ENCODE assay signal across 13 mouse cellular contexts in the genomic region with DNA sequence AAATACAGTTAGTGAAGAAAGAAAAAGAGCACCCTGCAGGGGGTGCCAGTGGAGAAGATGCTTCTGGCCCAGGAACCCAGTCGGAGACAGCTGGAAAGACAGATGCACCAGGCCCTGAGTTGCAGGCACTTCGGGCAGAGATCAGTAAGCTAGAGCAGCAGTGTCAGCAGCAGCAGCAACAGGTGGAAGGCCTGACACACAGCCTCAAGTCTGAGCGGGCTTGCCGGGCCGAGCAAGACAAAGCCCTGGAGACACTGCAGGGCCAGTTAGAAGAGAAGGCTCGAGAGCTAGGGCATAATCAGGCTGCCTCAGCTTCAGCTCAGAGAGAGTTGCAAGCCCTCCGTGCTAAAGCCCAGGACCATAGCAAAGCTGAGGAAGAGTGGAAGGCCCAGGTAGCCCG. TPM values are rescaled to one million over a fixed set of nuclear protein-coding genes. Genes with fewer than 3 reads are reported as not detected.
DNase-seq lines count a peak whose midpoint lies in the region; ATAC-seq and TF ChIP-seq lines count a peak whose summit lies in the region.
"Had no signal": no experiment of that assay in that cellular context is flagged by ENCODE, and none has a peak within 500 bp of the region (broad histone marks: within the 10 kb centered on the region; RNA-seq: fewer than 3 reads in every experiment).

No protein-coding gene starts in this region.

- H3K4me3 ChIP-seq in gastrocnemius, adult 2 months: peak overlapping the region; percentile 40
- H3K4me3 ChIP-seq in kidney, embryonic 16.5 days (ENCODE audit: low read length): no peak overlapping the region
- no peak overlapping the region for H3K4me3 ChIP-seq in limb, embryonic 15.5 days

- H3K9ac ChIP-seq in kidney, embryonic 16.5 days (replicated peaks; ENCODE audit: low read length): no peak overlapping the region
- H3K9ac ChIP-seq in limb, embryonic 15.5 days: no peak overlapping the region
- H3K9ac ChIP-seq: forebrain, postnatal 0 days; lung, embryonic 14.5 days had no signal

- intact Hi-C loops in gastrocnemius, adult 2 months (cut with DNase I): no loop called here

- peak overlapping the region; percentile 69 for H3K27ac ChIP-seq in gastrocnemius, adult 2 months
- H3K27ac ChIP-seq in kidney, embryonic 16.5 days (ENCODE audit: low read length): peak overlapping the region; percentile 78; the same call in 1 of the 2 replicates
- peak overlapping the region; percentile 79 for H3K27ac ChIP-seq in limb, embryonic 15.5 days

- DNase-seq in gastrocnemius, adult 2 months: peak; percentile 29
- DNase-seq in gastrocnemius, adult 18-20 months (ENCODE audit: low spot score): no peak
- DNase-seq in kidney, postnatal 25 days: no peak
- DNase-seq in cerebellum, postnatal 36 days: peak; percentile 26 to 35
- DNase-seq: forebrain, postnatal 0 days; lung, embryonic 14.5 days; retina, postnatal 1 day; thymus, postnatal 25 days had no signal

- H3K36me3 ChIP-seq in kidney, embryonic 16.5 days (ENCODE audit: insufficient read depth, low read length): peaks cover 84% of the 10 kb centered on the region
- H3K36me3 ChIP-seq in limb, embryonic 15.5 days: peaks cover 96% of the 10 kb centered on the region

- peaks cover 16% of the 10 kb centered on the region for H3K4me1 ChIP-seq in kidney, embryonic 16.5 days (ENCODE audit: insufficient read depth, low read length)
- H3K4me1 ChIP-seq in limb, embryonic 15.5 days: peaks cover 10% of the 10 kb centered on the region

- WGBS in kidney, embryonic 16.5 days: 85% methylated on average over 8 of the region's 8 CpGs
- 82% methylated on average over 8 of the region's 8 CpGs for WGBS in limb, embryonic 15.5 days

- no peak overlapping the region for H3K4me2 ChIP-seq in kidney, embryonic 16.5 days (replicated peaks; ENCODE audit: low read depth, low read length)
- H3K4me2 ChIP-seq in limb, embryonic 15.5 days: no peak overlapping the region
- H3K4me2 ChIP-seq: liver, embryonic 11.5 days; lung, embryonic 14.5 days had no signal

- ATAC-seq in kidney, embryonic 16.5 days (ENCODE audit: low FRiP score, low TSS enrichment): no peak
- no peak for ATAC-seq in limb, embryonic 15.5 days (ENCODE audit: insufficient number of reproducible peaks, low FRiP score, low TSS enrichment, low read depth)
- ATAC-seq in CD4-positive, CD25-positive, alpha-beta regulatory T cell, adult 4 months: no peak
- ATAC-seq: intestine, postnatal 0 days had no signal

- H3K27me3 ChIP-seq in kidney, embryonic 16.5 days (ENCODE audit: insufficient read depth, low read length): no peaks in the 10 kb centered on the region
- no peaks in the 10 kb centered on the region for H3K27me3 ChIP-seq in limb, embryonic 15.5 days

- no peaks in the 10 kb centered on the region for H3K9me3 ChIP-seq in kidney, embryonic 16.5 days (ENCODE audit: low read length)
- H3K9me3 ChIP-seq in limb, embryonic 15.5 days: no peaks in the 10 kb centered on the region

- no peak for TF ChIP-seq CTCF in gastrocnemius, adult 2 months (IDR thresholded peaks at IDR 0.05)

RNA-seq across cellular contexts. Expression of gene Il18bp, which starts 18.2 kb away (rescaled TPM):
- total RNA-seq in gastrocnemius, adult 2 months (2021): 1 to 10 TPM; 1.9 to 2.3 TPM
- 1 to 10 TPM; 1.5 to 2.3 TPM for total RNA-seq in gastrocnemius, adult 18-20 months (2021)
- polyA plus RNA-seq in kidney, embryonic 16.5 days (2015; fragmentation: Nextera tagmentation; extraction: Ambion mirVana): 3.0 and 3.3 TPM in 2 replicates
- polyA plus RNA-seq in limb, embryonic 15.5 days (2015; fragmentation: Nextera tagmentation; extraction: Ambion mirVana): 1.9 and 2.4 TPM in 2 replicates
- polyA plus RNA-seq in CD4-positive, CD25-positive, alpha-beta regulatory T cell, adult 4 months (2017; shearing (Covaris generic)): 1 to 10 TPM; 4.5 to 5.7 TPM

Comparison
In these comparisons a context has a peak if more than half of its experiments do, and no peak if none do; other contexts are left out.
1. DNase-seq: peak in gastrocnemius, adult 2 months (single experiment) and cerebellum, postnatal 36 days (2 of 2); none in gastrocnemius, adult 18-20 months (single experiment) and kidney, postnatal 25 days (0 of 2).
2. Peak in every context shown above with its lines, with median percentiles within 50 percentile points of each other: H3K27ac ChIP-seq.